Mouse (Mus musculus): ENCODE data around the gene Cdc45. TPM values are rescaled to one million over a fixed set of nuclear protein-coding genes. Genes with fewer than 3 reads are reported as not detected.
"Not testable (repeated sequence)": the region's sequence is repeated elsewhere in the genome, so short reads cannot be mapped to it uniquely, and the experiment has no call there.

Gene Cdc45
- 30.3 and 34.1 TPM in 2 replicates for polyA plus RNA-seq (2014; fragmentation: Nextera tagmentation; extraction: Ambion mirVana)

DNA sequence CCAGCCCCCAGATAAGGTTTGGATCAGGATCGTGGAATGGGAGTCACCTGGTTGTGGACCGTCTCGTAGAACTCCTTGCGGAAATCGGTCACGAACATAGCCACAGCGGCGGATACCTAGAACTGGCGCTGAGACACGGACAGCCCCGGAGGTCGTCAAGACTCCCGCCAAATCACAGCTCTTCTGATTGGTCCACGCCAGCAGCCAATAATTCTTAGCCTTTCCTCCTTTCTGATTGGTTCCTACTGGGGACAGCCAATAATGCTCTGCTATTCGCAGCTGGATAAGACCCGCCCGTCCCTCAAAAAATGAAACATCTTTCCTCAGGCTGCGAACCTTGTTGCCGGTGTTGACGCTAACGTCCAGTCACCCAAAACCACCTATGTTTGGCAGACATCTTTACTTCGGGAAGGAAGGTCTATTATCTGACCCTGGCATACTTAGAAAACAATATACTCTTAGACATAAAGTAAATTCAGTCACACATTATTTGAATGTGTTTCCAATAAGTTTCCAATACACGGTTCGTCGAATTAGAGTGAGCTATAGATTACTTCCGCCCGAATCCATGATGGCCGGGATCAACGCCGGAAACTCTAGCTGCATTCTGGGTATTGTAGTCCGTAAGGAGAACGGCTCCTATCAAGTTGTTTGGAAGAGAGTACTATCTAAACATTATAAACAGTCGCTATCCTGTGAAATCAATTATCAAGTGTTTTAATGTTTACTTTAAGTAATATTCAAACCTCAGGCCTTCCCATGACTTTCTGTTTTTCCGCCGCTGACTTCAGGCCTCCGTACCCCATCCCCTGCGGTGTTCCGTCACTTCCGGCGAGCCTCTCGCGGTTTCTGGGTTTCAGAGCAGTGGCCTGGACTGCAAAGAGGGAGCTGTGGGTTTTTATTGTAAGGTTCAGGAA lies at the start of gene Cdc45, which contains the start of gene Ufd1:
Gene Cdc45 (minus strand): TSS at position 520 of the 917 bp plus-strand sequence.
Gene Ufd1 (plus strand): TSS at position 312 of the 917 bp plus-strand sequence.
- WGBS, result under 1% methylated on average over 42 of the region's 42 CpGs
- Histone ChIP-seq H3K9me3 (replicated peaks; ENCODE audit: control insufficient read depth, low read length) (no peaks in the 10 kb centered on the region), H3K4me3 (ENCODE audit: low read depth, low read length) (peak within 1 kb of the TSS; percentile 68), H3K9ac (ENCODE audit: low read length) (peak within 1 kb of the TSS; percentile 75), H3K27me3 (replicated peaks; ENCODE audit: control insufficient read depth, insufficient read depth, low read length) (no peaks in the 10 kb centered on the region), H3K36me3 (ENCODE audit: control insufficient read depth, insufficient read depth, low read length) (peaks cover 43% of the 10 kb centered on the region), H3K4me2 (ENCODE audit: low read length) (peak within 1 kb of the TSS; percentile 61), H3K4me1 (ENCODE audit: control insufficient read depth, insufficient read depth, low read length) (peaks cover 9% of the 10 kb centered on the region), H3K27ac (ENCODE audit: low read depth, low read length) (peak within 1 kb of the TSS; percentile 55; the same call in 1 of the 2 replicates)
- ATAC-seq (peak; percentile 96), DNase-seq (ENCODE audit: low spot score) (peak; percentile 98)

DNA sequence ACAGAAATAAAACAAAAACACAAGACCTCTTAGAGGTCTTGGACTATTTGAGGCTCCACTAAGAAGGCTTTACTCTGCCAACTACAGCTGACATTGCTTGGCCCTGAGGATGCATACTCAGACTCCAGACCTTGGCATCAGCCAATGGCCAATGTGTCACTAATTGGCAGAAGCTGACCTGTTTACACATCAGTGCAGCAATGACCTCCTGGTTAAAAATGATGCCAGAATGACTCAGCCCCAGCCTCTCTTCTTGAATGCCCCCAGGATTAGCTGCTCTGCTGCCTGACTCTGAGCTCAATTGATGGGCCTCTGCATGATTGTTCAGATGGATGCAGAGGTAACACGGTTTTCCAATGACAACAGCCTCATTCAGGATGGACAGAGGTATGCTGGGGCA lies 48.4 kb upstream of the Cdc45 start:
- H3K9me3 ChIP-seq (replicated peaks; ENCODE audit: control insufficient read depth, low read length), result no peaks in the 10 kb centered on the region
- H3K27me3 ChIP-seq (replicated peaks; ENCODE audit: control insufficient read depth, insufficient read depth, low read length), result no peaks in the 10 kb centered on the region
- H3K36me3 ChIP-seq (ENCODE audit: control insufficient read depth, insufficient read depth, low read length), result no peaks in the 10 kb centered on the region
- ATAC-seq, result no peak
- H3K4me3 ChIP-seq (ENCODE audit: low read depth, low read length), result no peak overlapping the region
- no peak for DNase-seq (ENCODE audit: low spot score)
- no peak overlapping the region for H3K9ac ChIP-seq (ENCODE audit: low read length)
- H3K27ac ChIP-seq (ENCODE audit: low read depth, low read length), result no peak overlapping the region
- no peak overlapping the region for H3K4me2 ChIP-seq (ENCODE audit: low read length)
- 76% methylated on average over 1 of the region's 1 CpGs for WGBS
- H3K4me1 ChIP-seq (ENCODE audit: control insufficient read depth, insufficient read depth, low read length), result no peaks in the 10 kb centered on the region

DNA sequence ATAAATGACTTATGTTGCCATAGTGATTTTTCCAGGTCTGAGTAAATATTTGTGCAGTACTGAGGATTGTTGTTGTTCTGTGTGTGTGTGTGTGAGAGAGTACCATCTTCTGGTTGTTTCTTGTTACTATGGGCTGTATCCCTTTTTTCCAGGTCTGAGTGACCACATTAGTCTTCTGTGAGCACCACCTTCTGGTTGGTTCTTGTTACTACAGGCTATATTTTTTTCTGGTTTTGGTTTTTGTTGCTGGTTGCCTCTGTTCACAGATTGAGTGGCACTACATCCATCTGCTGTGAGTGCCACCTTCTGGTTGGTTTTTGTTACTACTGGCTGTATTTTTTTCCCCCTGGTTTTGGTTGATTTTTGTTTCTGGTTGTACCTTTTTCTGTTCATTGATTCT lies 46.8 kb upstream of the Cdc45 start:
- Histone ChIP-seq H3K36me3 (ENCODE audit: control insufficient read depth, insufficient read depth, low read length) (no peaks in the 10 kb centered on the region), H3K27ac (ENCODE audit: low read depth, low read length) (no peak overlapping the region), H3K4me1 (ENCODE audit: control insufficient read depth, insufficient read depth, low read length) (no peaks in the 10 kb centered on the region), H3K4me3 (ENCODE audit: low read depth, low read length) (no peak overlapping the region), H3K27me3 (replicated peaks; ENCODE audit: control insufficient read depth, insufficient read depth, low read length) (no peaks in the 10 kb centered on the region), H3K9me3 (replicated peaks; ENCODE audit: control insufficient read depth, low read length) (no peaks in the 10 kb centered on the region), H3K4me2 (ENCODE audit: low read length) (no peak overlapping the region), H3K9ac (ENCODE audit: low read length) (no peak overlapping the region)
- ATAC-seq (0 out of 2 replicates have a peak, but pooled peaks have one; percentile 29), DNase-seq (ENCODE audit: low spot score) (peak; percentile 66)

DNA sequence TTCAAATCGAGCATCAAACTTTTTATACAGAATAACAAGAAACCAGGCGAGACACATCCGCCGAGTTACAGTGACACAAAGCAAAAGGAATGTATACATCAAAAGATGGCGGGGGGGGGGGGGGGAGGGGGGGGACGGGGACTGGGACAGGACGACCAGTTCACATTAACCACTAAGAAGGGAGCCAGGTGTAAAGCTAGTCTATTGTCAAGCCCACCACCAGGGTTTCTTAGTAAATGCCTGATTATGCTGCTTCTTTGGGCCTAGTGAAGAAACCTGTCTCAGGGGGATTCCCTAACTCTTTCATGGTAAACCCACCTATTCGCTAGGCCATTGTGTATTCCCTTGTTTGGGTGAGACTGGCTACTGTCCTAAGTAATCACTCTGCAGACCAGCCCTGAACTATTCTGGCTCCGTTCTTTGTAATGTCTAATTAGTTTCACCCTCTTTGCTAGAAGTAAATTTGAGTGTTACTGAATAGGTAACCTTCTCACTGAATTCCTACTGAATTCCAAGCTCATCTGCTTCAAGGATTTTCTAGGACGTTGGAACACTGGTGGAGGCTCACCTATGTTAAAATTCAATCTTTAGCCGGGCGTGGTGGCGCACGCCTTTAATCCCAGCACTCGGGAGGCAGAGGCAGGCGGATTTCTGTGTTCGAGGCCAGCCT lies 37.9 kb upstream of the Cdc45 start:
- WGBS, result 85% methylated on average over 16 of the region's 17 CpGs
- ATAC-seq, result not testable (repeated sequence)

DNA sequence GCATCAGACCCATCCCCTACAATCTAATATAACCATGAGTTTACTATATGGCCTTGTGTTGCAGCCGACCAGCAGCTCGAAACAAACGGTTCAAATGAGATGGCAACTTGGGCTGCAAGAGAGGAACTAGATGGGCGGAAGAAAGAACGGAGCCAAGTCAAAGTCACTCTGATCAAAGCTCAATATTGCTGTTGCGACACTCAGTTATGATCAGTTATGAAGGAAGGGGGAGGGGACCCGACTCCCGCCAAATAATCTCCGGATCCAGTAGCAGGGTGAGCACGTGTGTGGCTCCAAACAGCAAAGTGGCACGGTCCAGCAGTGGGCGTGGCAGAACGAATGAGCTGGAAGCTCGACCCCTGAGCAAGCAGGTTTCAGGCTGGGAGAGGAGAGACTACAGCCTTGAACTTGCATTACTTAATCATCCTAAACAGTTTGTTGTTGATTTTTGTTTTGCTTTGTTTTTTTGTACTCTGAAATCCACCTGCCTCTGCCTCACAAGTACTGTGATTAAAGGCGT lies 34.6 kb upstream of the Cdc45 start:
- no peak for ATAC-seq
- no peak for DNase-seq (ENCODE audit: low spot score)
- no peak overlapping the region for H3K27ac ChIP-seq (ENCODE audit: low read depth, low read length)
- H3K4me1 ChIP-seq (ENCODE audit: control insufficient read depth, insufficient read depth, low read length), result no peaks in the 10 kb centered on the region
- no peaks in the 10 kb centered on the region for H3K27me3 ChIP-seq (replicated peaks; ENCODE audit: control insufficient read depth, insufficient read depth, low read length)
- 87% methylated on average over 15 of the region's 15 CpGs for WGBS
- H3K4me3 ChIP-seq (ENCODE audit: low read depth, low read length), result no peak overlapping the region
- no peak overlapping the region for H3K4me2 ChIP-seq (ENCODE audit: low read length)
- H3K9ac ChIP-seq (ENCODE audit: low read length), result no peak overlapping the region
- H3K9me3 ChIP-seq (replicated peaks; ENCODE audit: control insufficient read depth, low read length), result no peaks in the 10 kb centered on the region
- H3K36me3 ChIP-seq (ENCODE audit: control insufficient read depth, insufficient read depth, low read length), result no peaks in the 10 kb centered on the region

More for the DNA sequence above, 37.9 kb upstream of the Cdc45 start:
- not testable (repeated sequence) for H3K4me3 ChIP-seq (ENCODE audit: low read depth, low read length); H3K4me2 ChIP-seq (ENCODE audit: low read length); DNase-seq (ENCODE audit: low spot score); H3K36me3 ChIP-seq (ENCODE audit: control insufficient read depth, insufficient read depth, low read length); H3K9ac ChIP-seq (ENCODE audit: low read length); H3K27ac ChIP-seq (ENCODE audit: low read depth, low read length); H3K27me3 ChIP-seq (replicated peaks; ENCODE audit: control insufficient read depth, insufficient read depth, low read length); H3K9me3 ChIP-seq (replicated peaks; ENCODE audit: control insufficient read depth, low read length); H3K4me1 ChIP-seq (ENCODE audit: control insufficient read depth, insufficient read depth, low read length)

DNA sequence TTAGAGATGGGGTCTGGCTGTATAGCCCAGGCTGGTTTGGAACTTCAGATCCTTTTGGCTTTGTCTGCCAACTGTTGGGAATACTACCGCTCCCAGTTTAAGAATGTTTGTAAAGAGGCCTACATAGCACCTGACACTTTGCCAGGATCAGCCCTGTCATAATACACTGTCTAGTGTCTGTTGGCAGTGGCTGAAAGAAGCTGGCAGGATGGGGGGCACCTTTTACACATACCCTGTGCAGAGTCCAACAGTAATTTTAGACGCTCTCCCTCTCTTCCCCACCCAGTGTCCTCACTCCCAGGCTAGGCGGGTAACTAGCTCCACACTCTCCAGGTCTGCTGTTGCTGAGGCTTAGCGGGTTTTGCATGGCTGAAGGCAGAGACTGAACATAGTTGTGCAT lies 26.6 kb upstream of the Cdc45 start:
- H3K4me1 ChIP-seq (ENCODE audit: control insufficient read depth, insufficient read depth, low read length), result no peaks in the 10 kb centered on the region
- H3K4me2 ChIP-seq (ENCODE audit: low read length), result no peak overlapping the region
- WGBS, result 87% methylated on average over 4 of the region's 4 CpGs
- no peak overlapping the region for H3K9ac ChIP-seq (ENCODE audit: low read length)
- no peaks in the 10 kb centered on the region for H3K27me3 ChIP-seq (replicated peaks; ENCODE audit: control insufficient read depth, insufficient read depth, low read length)
- peaks cover 21% of the 10 kb centered on the region for H3K36me3 ChIP-seq (ENCODE audit: control insufficient read depth, insufficient read depth, low read length)
- H3K4me3 ChIP-seq (ENCODE audit: low read depth, low read length), result no peak overlapping the region
- no peak for ATAC-seq
- DNase-seq (ENCODE audit: low spot score), result no peak
- no peaks in the 10 kb centered on the region for H3K9me3 ChIP-seq (replicated peaks; ENCODE audit: control insufficient read depth, low read length)
- no peak overlapping the region for H3K27ac ChIP-seq (ENCODE audit: low read depth, low read length)

DNA sequence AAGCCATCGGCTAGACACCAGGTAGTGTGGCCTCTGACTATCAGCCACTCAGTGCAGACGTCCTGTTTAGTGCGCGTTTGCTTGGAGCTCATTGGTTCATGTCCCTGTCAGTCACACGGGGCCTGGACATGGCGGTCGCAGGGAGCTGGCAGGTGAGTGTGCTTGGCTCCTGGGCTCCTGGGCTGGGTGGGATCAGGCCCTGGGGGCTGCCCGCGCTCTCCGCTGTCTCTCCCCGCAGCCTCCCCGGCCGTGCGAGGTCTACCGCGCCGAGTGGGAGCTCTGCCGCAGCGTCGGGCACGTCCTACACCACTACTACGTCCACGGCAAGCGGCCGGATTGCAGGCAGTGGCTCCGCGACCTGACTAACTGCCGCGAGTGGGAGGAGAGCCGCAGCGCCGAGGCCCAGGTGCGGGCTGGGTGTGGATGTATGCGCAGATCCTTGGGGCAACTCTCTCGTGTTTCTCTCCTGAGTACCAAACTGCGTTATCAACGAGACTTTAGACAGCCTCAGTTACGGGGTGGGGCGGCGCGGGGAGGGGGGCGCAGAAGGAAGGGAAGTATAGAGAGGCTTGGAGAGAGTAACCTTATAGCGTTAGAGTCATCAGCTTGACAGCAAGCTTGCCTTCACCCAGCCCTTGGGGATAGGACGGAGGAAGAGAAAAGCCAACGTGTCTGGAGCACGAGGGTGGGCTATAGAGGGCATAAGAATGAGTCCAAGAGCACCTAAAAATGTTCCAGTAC lies 24.9 kb upstream of the Cdc45 start, which contains the start of the genes 2510002D24Rik and Gm28539:
Gene 2510002D24Rik (plus strand): TSS at position 111 of the 741 bp plus-strand sequence.
Gene Gm28539 (plus strand): TSS at position 117 of the 741 bp plus-strand sequence.
- peak within 1 kb of the TSS; percentile 73 for H3K4me3 ChIP-seq (ENCODE audit: low read depth, low read length)
- H3K27me3 ChIP-seq (replicated peaks; ENCODE audit: control insufficient read depth, insufficient read depth, low read length), result no peaks in the 10 kb centered on the region
- H3K4me2 ChIP-seq (ENCODE audit: low read length), result peak within 1 kb of the TSS; percentile 56
- no peaks in the 10 kb centered on the region for H3K4me1 ChIP-seq (ENCODE audit: control insufficient read depth, insufficient read depth, low read length)
- peak; percentile 95 for DNase-seq (ENCODE audit: low spot score)
- 1% methylated on average over 46 of the region's 46 CpGs for WGBS
- H3K36me3 ChIP-seq (ENCODE audit: control insufficient read depth, insufficient read depth, low read length), result peaks cover 37% of the 10 kb centered on the region
- peak; percentile 97 for ATAC-seq
- no peak within 1 kb of the TSS for H3K27ac ChIP-seq (ENCODE audit: low read depth, low read length)
- no peaks in the 10 kb centered on the region for H3K9me3 ChIP-seq (replicated peaks; ENCODE audit: control insufficient read depth, low read length)
- peak within 1 kb of the TSS; percentile 75 for H3K9ac ChIP-seq (ENCODE audit: low read length)

DNA sequence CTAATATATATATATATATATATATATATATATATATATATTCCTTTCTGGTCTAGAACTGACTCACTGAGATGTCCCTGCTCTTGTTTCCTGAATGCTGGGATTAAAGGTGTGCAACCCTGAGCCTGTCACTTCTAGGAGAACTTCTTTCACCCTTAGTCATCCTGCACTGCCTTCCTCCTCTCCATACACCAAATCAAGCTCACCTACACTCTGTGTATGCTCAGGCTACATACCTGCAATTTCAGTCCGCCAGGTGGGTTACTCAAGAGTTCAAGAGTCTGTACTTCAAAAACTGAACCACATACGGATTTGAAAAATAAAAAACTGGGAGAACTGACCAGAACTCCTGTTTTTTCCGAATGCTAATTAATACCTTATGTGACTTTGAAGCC lies 24.3 kb upstream of the Cdc45 start:
- peak overlapping the region; percentile 56 for H3K4me2 ChIP-seq (ENCODE audit: low read length)
- ATAC-seq (peak; percentile 30), DNase-seq (ENCODE audit: low spot score) (no peak)
- H3K27ac ChIP-seq (ENCODE audit: low read depth, low read length), result no peak overlapping the region
- no peaks in the 10 kb centered on the region for H3K27me3 ChIP-seq (replicated peaks; ENCODE audit: control insufficient read depth, insufficient read depth, low read length)
- H3K9me3 ChIP-seq (replicated peaks; ENCODE audit: control insufficient read depth, low read length), result no peaks in the 10 kb centered on the region
- peak overlapping the region; percentile 73 for H3K4me3 ChIP-seq (ENCODE audit: low read depth, low read length)
- H3K9ac ChIP-seq (ENCODE audit: low read length), result peak overlapping the region; percentile 75; the same call in 1 of the 2 replicates
- no peaks in the 10 kb centered on the region for H3K4me1 ChIP-seq (ENCODE audit: control insufficient read depth, insufficient read depth, low read length)
- WGBS, result 26% methylated on average over 3 of the region's 3 CpGs
- H3K36me3 ChIP-seq (ENCODE audit: control insufficient read depth, insufficient read depth, low read length), result peaks cover 43% of the 10 kb centered on the region
